ENCODE assay signal across 8 mouse cellular contexts in genomic region chr13:52979331-52980051, GRCm38 (mm10). TPM values are rescaled to one million over a fixed set of nuclear protein-coding genes. Genes with fewer than 3 reads are reported as not detected.
DNase-seq lines count a peak whose midpoint lies in the region; ATAC-seq lines count a peak whose summit lies in the region.

No protein-coding gene starts in this region.

- no peaks in the 10 kb centered on the region for H3K27me3 ChIP-seq in heart, embryonic 11.5 days (ENCODE audit: control insufficient read depth, insufficient read depth, low read length)
- no peaks in the 10 kb centered on the region for H3K27me3 ChIP-seq in midbrain, embryonic 15.5 days (replicated peaks)

- no peaks in the 10 kb centered on the region for H3K9me3 ChIP-seq in heart, embryonic 11.5 days (replicated peaks; ENCODE audit: control insufficient read depth, low read length)
- no peaks in the 10 kb centered on the region for H3K9me3 ChIP-seq in midbrain, embryonic 15.5 days

- no peak for ATAC-seq in heart, embryonic 11.5 days (replicated peaks; ENCODE audit: insufficient number of reproducible peaks, low FRiP score, low TSS enrichment)
- ATAC-seq in midbrain, embryonic 15.5 days (replicated peaks): no peak

- H3K4me2 ChIP-seq in heart, embryonic 11.5 days: peak overlapping the region; percentile 99
- peak overlapping the region; percentile 91 for H3K4me2 ChIP-seq in midbrain, embryonic 15.5 days

- H3K9ac ChIP-seq in heart, embryonic 11.5 days (ENCODE audit: low read depth, low read length): peak overlapping the region; percentile 91
- H3K9ac ChIP-seq in midbrain, embryonic 15.5 days: peak overlapping the region; percentile 90

- peak overlapping the region; percentile 96 for H3K4me3 ChIP-seq in heart, embryonic 11.5 days (ENCODE audit: low read depth, low read length)
- peak overlapping the region; percentile 96 for H3K4me3 ChIP-seq in midbrain, embryonic 15.5 days

- peak overlapping the region; percentile 97 for H3K27ac ChIP-seq in heart, embryonic 11.5 days (ENCODE audit: low read depth, low read length)
- peak overlapping the region; percentile 98 for H3K27ac ChIP-seq in midbrain, embryonic 15.5 days

- peak; percentile 15 to 78 for DNase-seq in left cerebral cortex, postnatal 14 days (ENCODE audit: low spot score in 2 of 2)
- no peak for DNase-seq in left cerebral cortex, adult 11 months (ENCODE audit: low spot score)
- DNase-seq in embryo, embryonic 10 days (ENCODE audit: low spot score): peak; percentile 23
- DNase-seq in kidney, postnatal 36 days: peak; percentile 26 to 35
- no peak for DNase-seq in thymus, postnatal 0 days (ENCODE audit: low spot score)
- DNase-seq in spleen, postnatal 10 days (ENCODE audit: low spot score in 2 of 2): no peak

- intact Hi-C loops in left cerebral cortex, postnatal 14 days (cut with DNase I): loop anchor here (2.0 to 10.0 kb wide), 4 partner anchors 51 to 145 kb away; partner anchors contain the start of gene Auh

- H3K36me3 ChIP-seq in heart, embryonic 11.5 days (ENCODE audit: control insufficient read depth, insufficient read depth, low read length): no peaks in the 10 kb centered on the region
- H3K36me3 ChIP-seq in midbrain, embryonic 15.5 days (replicated peaks): no peaks in the 10 kb centered on the region

- under 1% methylated on average over 22 of the region's 22 CpGs for WGBS in heart, embryonic 11.5 days (ENCODE audit: insufficient replicate concordance)
- WGBS in midbrain, embryonic 15.5 days: under 1% methylated on average over 22 of the region's 22 CpGs

- peaks cover 24% of the 10 kb centered on the region for H3K4me1 ChIP-seq in heart, embryonic 11.5 days (ENCODE audit: control insufficient read depth, insufficient read depth, low read length)
- peaks cover 38% of the 10 kb centered on the region for H3K4me1 ChIP-seq in midbrain, embryonic 15.5 days

RNA-seq across cellular contexts. Expression of gene Nfil3, which starts 1.4 kb away (rescaled TPM):
- 10 to 100 TPM; 12.2 to 13.8 TPM for total RNA-seq in left cerebral cortex, postnatal 14 days (2021)
- polyA plus RNA-seq in heart, embryonic 11.5 days (2014; fragmentation: Nextera tagmentation; extraction: Ambion mirVana): 35.3 and 42.3 TPM in 2 replicates
- 41.9 and 48.4 TPM in 2 replicates for polyA plus RNA-seq in midbrain, embryonic 15.5 days (2015; fragmentation: Nextera tagmentation; extraction: Ambion mirVana)
- polyA plus RNA-seq in thymus, postnatal 0 days (2015; fragmentation: Nextera tagmentation; extraction: Ambion mirVana): 6.6 and 8.8 TPM in 2 replicates

RNA-seq across cellular contexts. Expression of gene Auh, which starts 50.0 kb away (rescaled TPM):
- total RNA-seq in left cerebral cortex, postnatal 14 days (2021): 10 to 100 TPM; 92.6 to 92.9 TPM
- 47.7 and 54.7 TPM in 2 replicates for polyA plus RNA-seq in heart, embryonic 11.5 days (2014; fragmentation: Nextera tagmentation; extraction: Ambion mirVana)
- 59.2 and 61.5 TPM in 2 replicates for polyA plus RNA-seq in midbrain, embryonic 15.5 days (2015; fragmentation: Nextera tagmentation; extraction: Ambion mirVana)
- polyA plus RNA-seq in thymus, postnatal 0 days (2015; fragmentation: Nextera tagmentation; extraction: Ambion mirVana): 76.5 and 82.2 TPM in 2 replicates

Comparison
In these comparisons a context has a peak if more than half of its experiments do, and no peak if none do; other contexts are left out.
1. DNase-seq: peak in left cerebral cortex, postnatal 14 days (2 of 2), embryo, embryonic 10 days (single experiment) and kidney, postnatal 36 days (2 of 2); none in left cerebral cortex, adult 11 months (single experiment), thymus, postnatal 0 days (single experiment) and spleen, postnatal 10 days (0 of 2).